11 mouse cellular contexts compared by ENCODE assay signal in the genomic region with DNA sequence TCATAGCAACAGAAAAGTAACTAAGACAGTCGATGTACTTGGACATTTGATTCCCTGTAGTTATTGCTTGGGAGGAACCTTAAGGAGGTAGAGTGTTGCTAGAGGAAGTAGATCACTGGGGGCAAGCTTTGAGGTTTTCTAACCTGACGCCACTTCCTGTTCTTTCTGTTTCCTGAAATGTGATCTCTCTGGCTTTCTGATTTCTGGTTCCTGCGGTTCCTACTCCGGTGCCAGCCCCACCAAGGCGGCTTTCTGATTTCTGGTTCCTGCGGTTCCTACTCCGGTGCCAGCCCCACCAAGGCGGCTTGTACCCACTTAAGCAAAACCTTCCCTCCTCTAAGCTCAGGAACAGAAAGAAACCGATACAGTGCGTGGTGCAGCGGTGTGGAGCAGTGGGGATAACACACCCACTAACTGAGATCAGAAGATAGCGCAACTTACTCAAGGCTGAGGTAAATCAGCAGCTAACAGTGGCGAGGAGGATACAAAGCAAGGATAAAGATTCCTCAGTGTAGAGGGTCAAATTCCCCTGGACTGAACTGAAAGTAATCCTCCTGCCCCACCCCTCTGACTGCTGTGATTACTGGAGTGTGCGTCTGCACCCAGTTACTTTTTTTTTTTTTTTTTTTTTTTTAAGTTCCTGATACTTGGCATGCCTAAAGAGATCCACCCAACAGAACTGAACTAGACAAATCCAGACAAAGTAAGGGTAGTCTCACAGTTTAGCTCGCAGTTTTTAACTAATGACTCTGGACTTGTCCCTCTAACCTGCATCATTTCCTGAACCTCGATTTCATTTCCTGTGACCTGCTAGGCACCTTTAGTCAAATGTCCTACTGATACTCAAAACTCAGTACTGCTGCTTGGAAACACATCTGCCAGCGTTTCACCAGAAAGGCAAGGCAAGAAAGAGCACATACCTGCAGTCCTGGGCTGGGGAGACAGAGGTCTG. TPM values are rescaled to one million over a fixed set of nuclear protein-coding genes. Genes with fewer than 3 reads are reported as not detected.
A peak's percentile ranks its signal among the peaks of the same experiment; 100 is the strongest.
DNase-seq lines count a peak whose midpoint lies in the region; ATAC-seq and TF ChIP-seq lines count a peak whose summit lies in the region.
"Had no signal": no experiment of that assay in that cellular context is flagged by ENCODE, and none has a peak within 500 bp of the region (broad histone marks: within the 10 kb centered on the region; RNA-seq: fewer than 3 reads in every experiment).

No protein-coding gene starts in this region.

- H3K4me1 ChIP-seq in testis, adult 2 months (ENCODE audit: control insufficient read depth, insufficient read depth, low read length) = peaks cover 4% of the 10 kb centered on the region; the same call in 1 of the 2 replicates
- no peaks in the 10 kb centered on the region for H3K4me1 ChIP-seq in intestine, postnatal 0 days (replicated peaks; ENCODE audit: control insufficient read depth, insufficient read depth, low read length)
- H3K4me1 ChIP-seq: midbrain, embryonic 15.5 days had no signal

- H3K9me3 ChIP-seq in intestine, postnatal 0 days (ENCODE audit: control insufficient read depth) = no peaks in the 10 kb centered on the region
- H3K9me3 ChIP-seq: midbrain, embryonic 15.5 days had no signal

- no peak overlapping the region for H3K27ac ChIP-seq in testis, adult 2 months (ENCODE audit: control insufficient read depth, insufficient read depth, low read depth, low read length)
- H3K27ac ChIP-seq in intestine, postnatal 0 days (ENCODE audit: low read depth, low read length) = peak overlapping the region; percentile 10; the same call in 1 of the 2 replicates
- H3K27ac ChIP-seq: midbrain, embryonic 15.5 days had no signal

- no peak overlapping the region for H3K9ac ChIP-seq in intestine, postnatal 0 days (ENCODE audit: low read depth, low read length)
- H3K9ac ChIP-seq: midbrain, embryonic 15.5 days had no signal

- H3K36me3 ChIP-seq in testis, adult 2 months (ENCODE audit: control insufficient read depth, insufficient read depth, low read length) = no peaks in the 10 kb centered on the region
- no peaks in the 10 kb centered on the region for H3K36me3 ChIP-seq in intestine, postnatal 0 days (ENCODE audit: control insufficient read depth, insufficient read depth)
- H3K36me3 ChIP-seq in splenic B cell, adult 2 months (ENCODE audit: control insufficient read depth, insufficient read depth, low read length, poor library complexity, severe bottlenecking) = no peaks in the 10 kb centered on the region
- H3K36me3 ChIP-seq: midbrain, embryonic 15.5 days had no signal

- 70% methylated on average over 17 of the region's 17 CpGs for WGBS in intestine, postnatal 0 days

- TF ChIP-seq CTCF in testis, adult 2 months (IDR thresholded peaks at IDR 0.05; ENCODE audit: control insufficient read depth, insufficient read depth, insufficient replicate concordance, low read depth, low read length) = no peak
- TF ChIP-seq CTCF in intestine, postnatal 0 days (IDR thresholded peaks at IDR 0.05; ENCODE audit: low read depth) = no peak

- no peaks in the 10 kb centered on the region for H3K27me3 ChIP-seq in testis, adult 2 months (ENCODE audit: control insufficient read depth, insufficient read depth, low read length)
- H3K27me3 ChIP-seq in intestine, postnatal 0 days (replicated peaks; ENCODE audit: control insufficient read depth, insufficient read depth, low read length) = no peaks in the 10 kb centered on the region
- H3K27me3 ChIP-seq in splenic B cell, adult 2 months (ENCODE audit: control insufficient read depth, insufficient read depth, low read length, poor library complexity, severe bottlenecking) = no peaks in the 10 kb centered on the region
- H3K27me3 ChIP-seq: midbrain, embryonic 15.5 days had no signal

- H3K4me3 ChIP-seq in testis, adult 2 months (ENCODE audit: control insufficient read depth, low read depth, low read length) = peak overlapping the region; percentile 55
- peak overlapping the region; percentile 9; the same call in 1 of the 2 replicates for H3K4me3 ChIP-seq in intestine, postnatal 0 days (ENCODE audit: low read depth, low read length)
- H3K4me3 ChIP-seq: midbrain, embryonic 15.5 days had no signal

- TF ChIP-seq POLR2A in testis, adult 2 months (IDR thresholded peaks at IDR 0.05; ENCODE audit: control insufficient read depth, low read depth, low read length) = no peak

- ATAC-seq in intestine, postnatal 0 days = peak; percentile 89
- ATAC-seq: midbrain, embryonic 15.5 days had no signal

- H3K4me2 ChIP-seq in intestine, postnatal 0 days (replicated peaks; ENCODE audit: low read depth) = peak overlapping the region; percentile 58
- H3K4me2 ChIP-seq: midbrain, embryonic 15.5 days had no signal

- DNase-seq in testis, postnatal 10 days (ENCODE audit: low spot score) = no peak
- peak; percentile 47 for DNase-seq in MEL-GATA-1-ER (ENCODE audit: extremely low read depth, low read depth)
- DNase-seq in splenic B cell, adult 2 months (ENCODE audit: low read depth, low spot score) = peak; percentile 47
- DNase-seq in ovary, postnatal 10 days (ENCODE audit: low spot score) = no peak
- no peak for DNase-seq in embryo, embryonic 10 days (ENCODE audit: low spot score)
- DNase-seq: gastrocnemius, postnatal 10 days; heart, postnatal 4 days had no signal

RNA-seq across cellular contexts. Expression of a gene that starts 37.5 kb away (rescaled TPM):
- not detected in 2 replicates for polyA plus RNA-seq in testis, adult 2 months (2012; rRNA removed)
- not detected in 2 replicates for polyA plus RNA-seq in intestine, postnatal 0 days (2015; fragmentation: Nextera tagmentation; extraction: Ambion mirVana)
- polyA plus RNA-seq: limb, embryonic 14.5 days; midbrain, embryonic 15.5 days had no signal

Comparison
In these comparisons a context has a peak if more than half of its experiments do, and no peak if none do; other contexts are left out.
1. DNase-seq: peak in MEL-GATA-1-ER (single experiment) and splenic B cell, adult 2 months (single experiment); none in testis, postnatal 10 days (single experiment), ovary, postnatal 10 days (single experiment) and embryo, embryonic 10 days (single experiment).